Mouse (Mus musculus) retina, postnatal 7 days (tissue): Measurements from ENCODE around the gene Map3k9.

Experiments
- DNase-seq: peaks from one replicate; pipeline ENCODE4 v3.0.0-alpha.2; 2012; ENCODE audit warnings: low read depth, low spot score

Map3k9 gene

GRCm38 (mm10) chr12:81787262-81787661 lies 6.3 kb upstream of the Map3k9 start:
- DNase-seq, result no peak

- DNase-seq, result no peak
These were observed 2.3 kb upstream of the Map3k9 start for GRCm38 (mm10) chr12:81783301-81783700.

- DNase-seq, result no peak
These were observed 1.6 kb upstream of the Map3k9 start for GRCm38 (mm10) chr12:81782606-81783005.

GRCm38 (mm10) chr12:81780271-81781093 lies 493 bp downstream of the Map3k9 start:
- DNase-seq, result no peak

GRCm38 (mm10) chr12:81779831-81780230 lies 1.1 kb downstream of the Map3k9 start:
- no peak for DNase-seq

GRCm38 (mm10) chr12:81776191-81776590 lies 4.8 kb downstream of the Map3k9 start:
- no peak for DNase-seq

GRCm38 (mm10) chr12:81775641-81776040 lies 5.3 kb downstream of the Map3k9 start:
- DNase-seq, result no peak

- no peak for DNase-seq
These were observed 6.8 kb downstream of the Map3k9 start for GRCm38 (mm10) chr12:81774186-81774585.

GRCm38 (mm10) chr12:81769458-81769857 lies 11.5 kb downstream of the Map3k9 start:
- no peak for DNase-seq

- DNase-seq, result no peak
These were observed 15.6 kb downstream of the Map3k9 start for GRCm38 (mm10) chr12:81765386-81765785.

- no peak for DNase-seq
These were observed 16.6 kb downstream of the Map3k9 start for GRCm38 (mm10) chr12:81764370-81764769.

- DNase-seq, result no peak
These were observed 26.3 kb downstream of the Map3k9 start for GRCm38 (mm10) chr12:81754651-81755050.

- no peak for DNase-seq
These were observed 29.9 kb downstream of the Map3k9 start for GRCm38 (mm10) chr12:81751116-81751515.

- no peak for DNase-seq
These were observed 32.1 kb downstream of the Map3k9 start for GRCm38 (mm10) chr12:81748918-81749317.

GRCm38 (mm10) chr12:81748021-81748576 lies 32.9 kb downstream of the Map3k9 start:
- DNase-seq, result no peak

GRCm38 (mm10) chr12:81746400-81747024 lies 34.5 kb downstream of the Map3k9 start:
- DNase-seq, result no peak

GRCm38 (mm10) chr12:81735246-81736070 lies 45.5 kb downstream of the Map3k9 start:
- no peak for DNase-seq

- DNase-seq, result no peak
These were observed 54.6 kb downstream of the Map3k9 start for GRCm38 (mm10) chr12:81726246-81726822.

- DNase-seq, result no peak
These were observed 56.2 kb downstream of the Map3k9 start for GRCm38 (mm10) chr12:81724776-81725175.

- DNase-seq, result no peak
These were observed 57.6 kb downstream of the Map3k9 start for GRCm38 (mm10) chr12:81723375-81723774.

- no peak for DNase-seq
These were observed 61.3 kb downstream of the Map3k9 start for GRCm38 (mm10) chr12:81719715-81720114.

- DNase-seq, result no peak
These were observed 61.8 kb downstream of the Map3k9 start for GRCm38 (mm10) chr12:81719161-81719560.
